Comparison of ENCODE assay signal across 8 mouse cellular contexts in the genomic region with DNA sequence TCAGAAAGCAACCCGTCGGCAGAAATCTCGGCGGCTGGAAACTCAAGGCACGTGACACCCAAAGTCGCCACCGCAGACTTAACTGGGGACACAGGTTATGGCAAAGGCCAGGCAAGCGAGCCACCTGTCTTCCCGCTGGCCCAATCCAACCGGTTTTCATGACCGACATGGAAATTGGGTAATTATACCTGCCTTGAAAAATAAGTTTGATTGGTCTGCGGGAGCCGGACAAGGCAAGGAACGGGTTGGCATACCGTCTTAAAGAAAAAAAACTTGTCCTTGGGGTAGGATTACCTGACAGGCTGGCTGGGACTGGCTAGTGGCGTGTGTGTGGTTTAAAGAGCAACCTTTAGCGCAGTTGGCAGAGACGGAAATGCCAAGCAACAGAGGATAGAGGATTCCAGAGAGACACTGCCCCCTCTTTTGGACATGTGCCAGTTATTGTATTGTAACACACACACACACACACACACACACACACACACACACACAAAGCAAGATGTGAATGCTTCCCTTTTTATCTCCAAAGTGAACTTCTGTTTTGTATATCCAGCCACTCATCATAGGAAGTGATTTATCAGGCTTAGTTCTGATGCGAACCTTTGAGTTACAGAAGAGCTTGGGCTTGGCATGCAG. TPM values are rescaled to one million over a fixed set of nuclear protein-coding genes. Genes with fewer than 3 reads are reported as not detected.
A peak's percentile ranks its signal among the peaks of the same experiment; 100 is the strongest.
DNase-seq lines count a peak whose midpoint lies in the region; ATAC-seq and TF ChIP-seq lines count a peak whose summit lies in the region.

No protein-coding gene starts in this region.

- no peaks in the 10 kb centered on the region for H3K36me3 ChIP-seq in embryonic facial prominence, embryonic 14.5 days (ENCODE audit: control insufficient read depth, insufficient read depth, low read length)
- H3K36me3 ChIP-seq in kidney, adult 2 months (ENCODE audit: control insufficient read depth, insufficient read depth, low read length), result no peaks in the 10 kb centered on the region
- H3K36me3 ChIP-seq in lung, embryonic 16.5 days (ENCODE audit: control insufficient read depth, insufficient read depth, low read length), result no peaks in the 10 kb centered on the region

- TF ChIP-seq CTCF in kidney, adult 2 months (conservative IDR thresholded peaks at IDR 0.05; ENCODE audit: insufficient read depth, insufficient read length, low read depth, low read length), result no peak

- TF ChIP-seq POLR2A in kidney, adult 2 months (IDR thresholded peaks at IDR 0.05; ENCODE audit: low read depth, low read length), result no peak

- no peak overlapping the region; the same call in 1 of the 2 replicates for H3K9ac ChIP-seq in embryonic facial prominence, embryonic 14.5 days (ENCODE audit: low read depth, low read length)
- 0 out of 2 replicates have a peak overlapping the region, but pooled peaks have one; percentile 21 for H3K9ac ChIP-seq in lung, embryonic 16.5 days (ENCODE audit: low read length)

- 0 out of 2 replicates have a peak overlapping the region, but pooled peaks have one; percentile 1 for H3K4me3 ChIP-seq in embryonic facial prominence, embryonic 14.5 days (ENCODE audit: low read depth, low read length)
- H3K4me3 ChIP-seq in kidney, adult 2 months (ENCODE audit: insufficient read depth, low read depth, low read length), result no peak overlapping the region
- peak overlapping the region; percentile 16 for H3K4me3 ChIP-seq in lung, embryonic 16.5 days (ENCODE audit: low read length)

- ATAC-seq in embryonic facial prominence, embryonic 14.5 days (ENCODE audit: low read depth), result no peak; the same call in 1 of the 2 replicates
- no peak for ATAC-seq in lung, embryonic 16.5 days (ENCODE audit: low read depth)
- no peak for ATAC-seq in inflammation-experienced regulatory T-cells, adult 6 months

- 20% methylated on average over 19 of the region's 19 CpGs for WGBS in embryonic facial prominence, embryonic 14.5 days
- WGBS in kidney, adult 2 months, result 14% methylated on average over 19 of the region's 19 CpGs
- WGBS in lung, embryonic 16.5 days, result 14% methylated on average over 19 of the region's 19 CpGs

- H3K4me2 ChIP-seq in embryonic facial prominence, embryonic 14.5 days (ENCODE audit: low read depth, low read length), result peak overlapping the region; percentile 41
- peak overlapping the region; percentile 47 for H3K4me2 ChIP-seq in lung, embryonic 16.5 days (ENCODE audit: low read depth, low read length)

- DNase-seq in cerebellum, postnatal 25 days, result peak; percentile 45 to 55
- DNase-seq in cerebellum, adult 9-10 months, result no peak
- peak; percentile 73 for DNase-seq in embryonic facial prominence, embryonic 14.5 days (ENCODE audit: low spot score)
- DNase-seq in kidney, adult 2 months, result peak; percentile 83
- DNase-seq in embryo, embryonic 10.5 days (ENCODE audit: low spot score), result no peak
- DNase-seq in MN1 (ENCODE audit: low spot score), result no peak

- no peaks in the 10 kb centered on the region for H3K9me3 ChIP-seq in embryonic facial prominence, embryonic 14.5 days (ENCODE audit: control insufficient read depth, low read length)
- H3K9me3 ChIP-seq in lung, embryonic 16.5 days (ENCODE audit: control insufficient read depth, low read length), result no peaks in the 10 kb centered on the region

- peaks cover 17% of the 10 kb centered on the region for H3K4me1 ChIP-seq in embryonic facial prominence, embryonic 14.5 days (ENCODE audit: control insufficient read depth, insufficient read depth, low read length)
- H3K4me1 ChIP-seq in kidney, adult 2 months (ENCODE audit: control insufficient read depth, insufficient read depth, low read length), result peaks cover 20% of the 10 kb centered on the region
- H3K4me1 ChIP-seq in lung, embryonic 16.5 days (replicated peaks; ENCODE audit: control insufficient read depth, insufficient read depth, low read length), result peaks cover 30% of the 10 kb centered on the region

- no peaks in the 10 kb centered on the region for H3K27me3 ChIP-seq in embryonic facial prominence, embryonic 14.5 days (replicated peaks; ENCODE audit: control insufficient read depth, insufficient read depth, low read length)
- H3K27me3 ChIP-seq in kidney, adult 2 months (replicated peaks; ENCODE audit: control insufficient read depth, insufficient read depth, low read length), result no peaks in the 10 kb centered on the region
- H3K27me3 ChIP-seq in lung, embryonic 16.5 days (ENCODE audit: control insufficient read depth, insufficient read depth, low read depth, low read length), result no peaks in the 10 kb centered on the region

- H3K27ac ChIP-seq in embryonic facial prominence, embryonic 14.5 days (replicated peaks; ENCODE audit: low read depth, low read length), result peak overlapping the region; percentile 22; the same call in 1 of the 2 replicates
- H3K27ac ChIP-seq in kidney, adult 2 months (ENCODE audit: insufficient read depth, low read depth, low read length), result peak overlapping the region; percentile 67
- peak overlapping the region; percentile 89 for H3K27ac ChIP-seq in lung, embryonic 16.5 days (ENCODE audit: low read length)

RNA-seq across cellular contexts. Expression of a gene that starts 3.2 kb away (rescaled TPM):
- polyA plus RNA-seq in embryonic facial prominence, embryonic 14.5 days (2014; fragmentation: Nextera tagmentation; extraction: Ambion mirVana), result 7.9 and 8.1 TPM in 2 replicates
- polyA plus RNA-seq in kidney, adult 2 months (2012; rRNA removed), result 28.8 and 31.7 TPM in 2 replicates
- polyA plus RNA-seq in lung, embryonic 16.5 days (2015; fragmentation: Nextera tagmentation; extraction: Ambion mirVana), result 8.6 and 8.9 TPM in 2 replicates
- polyA plus RNA-seq in inflammation-experienced regulatory T-cells, adult 6 months (2017; shearing (Covaris generic)), result 10 to 100 TPM in 2 of 3 experiments, 1 to 10 TPM in 1; 9.6 to 21.6 (median 20.9) TPM

RNA-seq across cellular contexts. Expression of a gene that starts 16.7 kb away (rescaled TPM):
- 5.1 and 7.3 TPM in 2 replicates for polyA plus RNA-seq in embryonic facial prominence, embryonic 14.5 days (2014; fragmentation: Nextera tagmentation; extraction: Ambion mirVana)
- polyA plus RNA-seq in kidney, adult 2 months (2012; rRNA removed), result 18.2 and 23.2 TPM in 2 replicates
- 6.5 and 7.4 TPM in 2 replicates for polyA plus RNA-seq in lung, embryonic 16.5 days (2015; fragmentation: Nextera tagmentation; extraction: Ambion mirVana)
- 1 to 10 TPM in 1 of 3 experiments, under 1 TPM in 2; 0.68 to 1.7 (median 0.90) TPM for polyA plus RNA-seq in inflammation-experienced regulatory T-cells, adult 6 months (2017; shearing (Covaris generic))

Comparison
In these comparisons a context has a peak if more than half of its experiments do, and no peak if none do; other contexts are left out.
1. DNase-seq: peak in cerebellum, postnatal 25 days (2 of 2), embryonic facial prominence, embryonic 14.5 days (single experiment) and kidney, adult 2 months (single experiment); none in cerebellum, adult 9-10 months (single experiment), embryo, embryonic 10.5 days (single experiment) and MN1 (single experiment).
2. H3K27ac ChIP-seq: peak in every context shown above with its lines; median percentile 89 in lung, embryonic 16.5 days; 67 in kidney, adult 2 months; 22 in embryonic facial prominence, embryonic 14.5 days.